Mouse (Mus musculus) left cerebral cortex, adult 6 months (tissue): ENCODE data around the gene Ptpn3. TPM values are rescaled to one million over a fixed set of nuclear protein-coding genes. Genes with fewer than 3 reads are reported as not detected.

Source experiments
- long read RNA-seq, 2 experiments: library from polyadenylated mRNA; unstranded; transcript quantifications; one replicate each; pipeline ENCODE4 v2.0.0; 2019 to 2020
- polyA plus RNA-seq: library from polyadenylated mRNA; unstranded; fragments of <200 nt; fragmentation: Nextera tagmentation; gene quantifications from 2 replicates; pipeline ENCODE4 v1.2.3, GENCODE M21; 2021

Gene Ptpn3
- 10.2 and 14.0 TPM in 2 replicates for polyA plus RNA-seq
- long read RNA-seq, experiment 1, partial matches to known transcripts: 2 of 10 reads
- long read RNA-seq, experiment 1, other reads (novel, unspliced or antisense): 8 of 10 reads
- long read RNA-seq, experiment 2, partial matches to known transcripts: 1 of 14 reads
- long read RNA-seq, experiment 2, other reads (novel, unspliced or antisense): 12 of 14 reads

GRCm38 (mm10) chr4:57301410-57302313 lies at the start of gene Ptpn3:
Gene Ptpn3 (minus strand): TSS chr4:57301837.

GRCm38 (mm10) chr4:57143026-57143937 lies 158.4 kb downstream of the Ptpn3 start, which contains the start of gene Epb41l4b:
Gene Epb41l4b (minus strand): TSS chr4:57143437.

Other genes with a start within 250 kb of the Ptpn3 start
- 1.9 and 2.6 TPM in 2 replicates for gene Epb41l4b, start 158.4 kb downstream of the Ptpn3 start, polyA plus RNA-seq
- 10.4 and 10.9 TPM in 2 replicates for gene Palm2, start 132.4 kb upstream of the Ptpn3 start, polyA plus RNA-seq